Mouse (Mus musculus) layer of hippocampus, adult 9-11 months (tissue): ENCODE measurements at regions not wholly inside any gene's neighbourhood (a gene's known extent, or its start where the extent isn't known, plus 50 kb on each side); places are given as distances from the start of the nearest gene placed in this dataset.

ENCODE experiments used
- DNase-seq: peaks from one replicate; pipeline ENCODE4 v3.0.0; 2022

- DNase-seq = no peak
Observed at GRCm38 (mm10) chr15:5511046-5511445, 267.1 kb upstream of the Ptger4 start.

DNA sequence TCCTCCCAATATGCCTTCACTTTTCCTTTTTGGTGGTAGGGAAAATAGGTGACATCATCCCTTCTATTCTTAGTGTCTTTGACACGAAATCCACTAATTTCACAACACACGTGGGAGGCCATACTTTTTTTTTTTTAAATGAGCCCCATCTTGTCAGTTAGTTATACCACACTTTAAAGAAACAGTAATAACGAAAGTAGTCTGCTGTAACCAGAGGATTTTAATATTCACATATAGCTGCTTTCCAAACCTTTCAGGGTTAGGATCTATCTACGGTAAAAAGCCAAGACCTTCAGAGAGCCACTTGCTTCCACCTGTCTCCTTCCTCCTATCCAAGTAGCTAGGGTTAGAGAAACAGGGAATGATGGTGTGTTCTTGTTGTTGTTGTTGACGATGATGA lies 268.6 kb upstream of the Ptger4 start:
- DNase-seq = no peak

- no peak for DNase-seq
Observed at GRCm38 (mm10) chr15:5513146-5513545, 269.2 kb upstream of the Ptger4 start.

DNA sequence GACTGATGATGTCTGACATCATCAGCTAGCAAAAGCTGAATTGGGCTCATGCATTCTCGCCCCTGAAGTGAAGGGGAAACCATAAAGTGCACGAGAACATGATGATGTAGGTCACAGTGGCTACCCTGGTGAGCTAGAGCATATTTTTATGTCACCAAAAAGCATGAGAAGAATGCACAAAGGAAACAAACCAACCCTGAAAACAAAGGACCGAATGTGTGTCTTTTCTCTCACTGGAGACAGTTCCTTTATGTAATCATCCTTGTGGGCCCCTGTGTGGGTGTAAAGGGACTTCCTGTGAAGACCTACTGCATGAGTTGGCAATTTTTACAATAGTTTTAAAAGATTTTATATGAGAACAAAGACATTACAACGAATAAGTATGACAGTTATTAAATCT lies 270.2 kb upstream of the Ptger4 start:
- DNase-seq = no peak

- no peak for DNase-seq
Observed at GRCm38 (mm10) chr15:5517244-5517966, 273.4 kb upstream of the Ptger4 start.

- no peak for DNase-seq
Observed at GRCm38 (mm10) chr15:5519552-5519951, 275.6 kb upstream of the Ptger4 start.

GRCm38 (mm10) chr15:5519997-5520396 lies 276.0 kb upstream of the Ptger4 start:
- no peak for DNase-seq

DNA sequence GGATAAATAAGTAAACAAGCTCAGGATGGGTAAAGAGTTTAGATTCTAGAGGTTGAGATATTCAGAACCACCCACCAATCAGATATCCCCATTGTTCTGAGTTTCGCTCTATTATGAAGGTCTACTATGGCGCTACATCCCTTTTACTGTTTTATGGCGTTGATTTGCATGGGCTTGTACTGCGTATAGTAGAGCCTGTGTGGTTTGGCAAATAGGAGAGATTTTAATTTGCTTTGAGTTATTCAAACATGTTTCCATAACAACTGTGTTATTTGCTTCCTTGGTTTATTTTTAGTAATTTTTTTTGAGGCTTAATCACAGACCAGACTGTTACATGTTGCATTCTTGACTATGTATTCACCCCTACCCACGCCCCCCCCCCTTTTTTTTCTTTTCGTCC lies 284.6 kb upstream of the Ptger4 start:
- DNase-seq = no peak

DNA sequence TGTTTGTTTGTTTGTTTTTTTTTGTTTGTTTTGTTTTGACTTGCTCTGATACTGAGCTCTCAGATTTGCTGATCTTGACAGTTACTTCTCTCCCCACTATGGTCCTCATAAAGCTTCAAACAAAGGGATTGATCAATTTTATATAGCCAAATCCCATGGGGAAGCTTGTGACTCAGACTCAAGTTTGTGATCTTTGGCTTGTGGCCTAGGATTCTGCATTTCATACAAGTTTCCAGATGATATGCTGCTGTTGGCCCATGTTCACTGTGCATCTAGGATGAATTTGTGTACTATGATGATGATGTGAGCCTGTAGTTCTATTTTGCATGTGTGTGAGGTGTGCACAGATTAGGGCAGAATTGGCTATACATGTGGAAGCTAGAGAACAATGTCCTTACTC lies 289.7 kb upstream of the Ptger4 start:
- DNase-seq = no peak

DNA sequence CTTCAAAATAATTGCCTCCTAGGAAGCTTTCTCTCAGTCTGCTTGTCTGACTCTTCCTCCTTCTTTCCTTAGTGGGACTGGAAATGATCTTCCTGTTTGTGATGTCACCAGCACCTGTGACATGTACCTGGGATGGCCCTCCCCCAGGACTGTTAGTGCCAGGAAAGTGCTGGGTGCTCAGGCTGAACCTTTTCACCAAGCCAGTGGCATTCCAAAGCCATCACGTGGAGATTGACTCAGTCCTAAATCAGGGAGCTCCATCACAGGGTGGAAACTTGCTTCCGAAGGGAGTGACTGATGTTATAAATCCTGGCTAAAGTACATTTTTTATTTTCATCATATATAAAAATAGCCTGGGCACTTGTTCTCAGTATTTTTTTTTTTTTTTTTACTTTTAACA lies 293.4 kb upstream of the Ptger4 start:
- no peak for DNase-seq

DNA sequence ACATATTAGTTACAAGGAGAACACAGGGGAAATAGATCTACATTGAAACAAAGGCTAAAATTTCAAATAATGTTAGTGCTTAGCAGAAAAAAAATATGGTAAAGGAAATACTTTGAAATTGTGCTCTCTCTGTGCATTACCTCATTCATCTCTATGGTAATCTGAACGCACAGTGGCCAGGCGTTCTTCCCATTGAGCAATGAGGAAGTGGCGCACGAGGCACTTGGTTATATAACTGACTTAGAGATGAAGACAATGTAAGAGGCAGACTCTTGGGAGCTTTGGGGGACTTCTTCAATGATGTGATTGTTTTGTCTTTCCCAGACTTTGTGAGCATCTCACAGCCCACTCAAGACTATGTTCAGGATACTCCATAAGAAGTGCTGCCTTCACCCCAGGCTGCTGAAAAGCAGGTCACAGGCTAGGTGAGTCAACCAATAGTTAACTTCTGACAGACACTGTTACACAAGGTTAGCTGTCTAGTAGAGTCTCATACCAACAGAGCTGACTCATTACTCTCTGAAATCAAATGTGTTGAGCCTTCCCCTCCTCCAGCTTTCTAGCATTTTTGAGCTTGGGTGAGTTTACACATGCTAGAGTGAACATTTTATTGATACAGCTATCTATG lies 295.4 kb upstream of the Ptger4 start:
- DNase-seq = no peak

DNA sequence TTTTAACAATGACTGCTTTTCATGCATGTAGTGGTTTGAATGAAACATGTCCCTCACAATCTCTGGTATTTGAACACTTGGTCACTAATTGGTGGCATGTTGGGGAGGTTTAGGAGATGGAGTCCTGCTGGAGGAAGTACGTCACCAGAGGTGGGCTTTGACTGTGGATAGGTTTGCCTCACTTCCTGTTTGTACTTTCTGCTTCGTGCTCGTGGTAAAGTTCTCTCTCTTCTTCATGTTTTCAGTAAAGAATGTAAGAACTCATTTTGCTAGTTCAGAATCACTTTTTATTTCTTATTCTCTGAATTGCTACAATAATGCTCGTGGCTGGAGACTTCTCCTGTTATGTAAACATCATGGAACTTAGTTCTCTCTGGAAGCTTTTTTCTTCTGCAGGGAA lies 310.5 kb upstream of the Ptger4 start:
- no peak for DNase-seq

- DNase-seq = no peak
Observed at GRCm38 (mm10) chr15:5554926-5555325, 310.9 kb upstream of the Ptger4 start.

DNA sequence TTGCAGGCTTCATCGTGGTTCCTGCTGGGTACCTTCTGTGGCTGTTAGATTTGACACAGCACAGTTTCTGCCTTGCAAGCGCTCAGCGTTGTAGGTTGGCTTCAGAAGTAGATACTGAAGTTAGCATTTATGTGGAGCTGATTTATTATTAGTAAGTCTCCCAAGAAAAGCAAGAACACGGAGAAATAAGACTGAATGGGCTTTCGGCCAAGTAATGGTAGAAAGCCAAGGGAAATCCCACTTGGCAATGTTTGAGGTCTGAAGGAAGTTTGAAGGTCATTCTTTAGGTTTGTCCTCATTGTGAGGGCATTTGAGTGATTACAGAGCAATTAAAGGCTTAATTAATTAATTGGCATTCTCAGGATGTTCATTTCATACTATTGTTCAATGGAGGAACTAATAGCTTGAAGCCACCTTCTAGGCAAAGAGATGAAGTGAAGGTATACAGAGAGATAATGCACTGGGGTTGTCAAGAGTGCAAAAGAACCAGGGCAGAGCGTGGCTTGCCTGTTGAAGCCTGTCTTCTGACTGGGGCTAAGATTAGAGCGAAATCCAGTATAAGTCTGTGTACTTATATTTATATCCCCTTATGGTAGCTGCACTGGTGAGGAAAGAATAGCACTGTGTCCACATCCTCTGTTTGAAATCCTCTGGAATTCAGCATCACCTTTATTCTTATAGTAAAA lies 311.5 kb upstream of the Ptger4 start:
- no peak for DNase-seq

DNA sequence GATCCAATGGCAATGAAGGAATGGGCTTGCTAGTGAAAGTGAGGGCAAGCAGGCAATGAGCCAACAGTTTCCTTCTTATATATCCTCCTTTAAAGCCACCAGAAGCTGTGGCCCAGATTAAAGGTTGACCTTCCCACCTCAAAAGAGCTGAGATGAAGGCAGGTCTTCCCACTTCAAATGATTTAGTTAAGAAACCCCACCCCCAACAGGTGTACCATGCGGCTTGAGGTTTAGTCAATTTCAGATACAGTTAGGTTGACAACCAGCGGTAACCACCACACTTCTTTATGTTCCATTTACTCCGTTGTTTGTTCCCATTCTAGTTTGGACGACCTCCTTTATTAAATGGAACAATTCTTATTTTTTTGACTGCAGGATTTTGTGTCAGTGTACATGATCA lies 317.8 kb upstream of the Ptger4 start:
- DNase-seq = no peak

DNA sequence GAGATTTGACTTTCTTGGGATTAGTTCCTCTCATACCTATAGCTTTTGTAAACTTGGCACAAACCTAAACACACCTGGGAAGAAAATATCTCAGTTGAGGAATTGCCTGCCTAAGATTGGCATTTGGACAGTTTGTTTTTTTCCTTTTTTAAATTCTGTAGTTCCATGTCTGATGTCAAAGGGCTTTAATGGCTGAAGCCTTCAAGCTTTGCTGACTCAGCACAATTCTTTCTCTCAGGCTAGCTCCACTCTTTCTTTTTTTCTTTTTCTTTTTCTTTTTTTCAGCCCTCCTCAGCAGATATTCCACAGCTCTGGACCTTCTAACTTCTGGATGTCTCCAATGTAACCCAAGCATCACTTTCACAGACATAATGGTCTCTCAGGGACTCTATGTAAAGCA lies 330.4 kb upstream of the Ptger4 start:
- no peak for DNase-seq

GRCm38 (mm10) chr15:5579559-5579958 lies 335.6 kb upstream of the Ptger4 start:
- DNase-seq = no peak

DNA sequence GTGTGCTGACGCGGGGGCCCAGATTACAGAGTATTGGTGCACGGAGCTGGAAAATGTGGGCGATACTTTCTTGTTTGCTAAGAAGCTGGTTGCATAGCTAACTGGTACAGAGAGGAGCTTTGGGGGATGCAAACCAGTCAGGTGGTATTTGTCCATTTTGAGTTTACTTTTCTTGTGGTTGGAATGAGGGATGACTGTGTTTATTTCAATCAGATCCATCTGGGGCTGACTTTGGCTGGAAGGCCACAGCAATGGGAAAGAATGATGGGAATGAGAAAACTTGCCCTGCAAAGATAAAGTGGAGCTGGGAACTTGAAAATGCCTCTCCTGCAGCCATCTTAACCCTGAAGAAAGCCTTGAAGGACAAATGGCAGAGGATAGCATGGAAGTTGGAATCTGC lies 336.4 kb upstream of the Ptger4 start:
- no peak for DNase-seq

- DNase-seq = no peak
Observed at GRCm38 (mm10) chr15:5584381-5584780, 340.4 kb upstream of the Ptger4 start.

DNA sequence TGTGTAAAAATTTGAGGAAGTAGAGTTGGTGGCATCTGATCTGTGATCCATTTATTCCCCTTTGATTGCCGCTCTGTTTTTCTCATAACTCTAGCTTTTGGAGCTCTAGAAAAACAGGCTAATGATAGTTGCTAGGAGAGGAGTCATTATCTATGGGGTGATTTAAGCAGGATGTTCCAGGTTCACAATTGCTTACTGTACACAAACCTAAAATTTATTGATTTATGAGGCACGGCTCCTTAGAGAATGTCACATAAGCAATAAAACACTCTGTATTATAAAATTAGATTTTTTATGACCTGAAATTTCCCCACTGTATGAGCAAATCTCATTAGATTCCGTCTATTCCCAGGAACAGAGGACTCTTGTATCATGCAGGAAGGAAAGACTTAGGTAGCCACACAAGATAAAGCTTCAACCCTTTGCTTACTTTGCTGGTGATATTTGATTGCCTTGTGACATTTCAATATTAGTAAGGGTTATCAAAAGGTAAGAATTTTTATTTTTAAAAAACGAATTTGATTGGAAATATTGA lies 360.8 kb upstream of the Ptger4 start:
- no peak for DNase-seq

GRCm38 (mm10) chr15:5607533-5607932 lies 363.5 kb upstream of the Ptger4 start:
- DNase-seq = no peak

- no peak for DNase-seq
Observed at GRCm38 (mm10) chr15:5623021-5623420, 379.0 kb upstream of the Ptger4 start.

GRCm38 (mm10) chr15:5625367-5625766 lies 381.4 kb upstream of the Ptger4 start:
- no peak for DNase-seq

GRCm38 (mm10) chr15:5646673-5647072 lies 402.7 kb upstream of the Ptger4 start:
- no peak for DNase-seq
